Mouse (Mus musculus): Measurements from ENCODE around the gene Plxnc1. TPM values are rescaled to one million over a fixed set of nuclear protein-coding genes. Genes with fewer than 3 reads are reported as not detected.

The Plxnc1 gene
- total RNA-seq, 2 experiments from 2014 or later, result 32.5 to 33.9 TPM

- Histone ChIP-seq H3K27ac (no peak overlapping the region), H3K4me3 (no peak overlapping the region)
- TF ChIP-seq CTCF (conservative IDR thresholded peaks at IDR 0.05), result no peak
- no peak for DNase-seq (ENCODE audit: low spot score in 2 of 2)
Measured at GRCm38 (mm10) chr10:94866995-94867856, 77.4 kb downstream of the Plxnc1 start.

- TF ChIP-seq CTCF (conservative IDR thresholded peaks at IDR 0.05), result no peak
Measured at GRCm38 (mm10) chr10:94865206-94865605, 79.4 kb downstream of the Plxnc1 start.

GRCm38 (mm10) chr10:94864199-94864928 is 80.3 kb downstream of the Plxnc1 start:
- no peak for DNase-seq (ENCODE audit: low spot score in 2 of 2)
- TF ChIP-seq CTCF (conservative IDR thresholded peaks at IDR 0.05), result no peak

More at GRCm38 (mm10) chr10:94865206-94865605, 79.4 kb downstream of the Plxnc1 start:
- Histone ChIP-seq H3K4me3 (no peak overlapping the region), H3K27ac (no peak overlapping the region)
- DNase-seq (ENCODE audit: low spot score in 2 of 2), result no peak

GRCm38 (mm10) chr10:94863251-94863650 is 81.4 kb downstream of the Plxnc1 start:
- no peak for TF ChIP-seq CTCF (conservative IDR thresholded peaks at IDR 0.05)
- Histone ChIP-seq H3K27ac (no peak overlapping the region), H3K4me3 (no peak overlapping the region)
- no peak for DNase-seq (ENCODE audit: low spot score in 2 of 2)

More at GRCm38 (mm10) chr10:94864199-94864928, 80.3 kb downstream of the Plxnc1 start:
- Histone ChIP-seq H3K27ac (no peak overlapping the region), H3K4me3 (no peak overlapping the region)

- H3K27ac ChIP-seq, result no peak overlapping the region
- DNase-seq (ENCODE audit: low spot score in 2 of 2), result no peak
- no peak for TF ChIP-seq CTCF (conservative IDR thresholded peaks at IDR 0.05)
- H3K4me3 ChIP-seq, result no peak overlapping the region
Measured at GRCm38 (mm10) chr10:94860870-94861269, 83.8 kb downstream of the Plxnc1 start.

- TF ChIP-seq CTCF (conservative IDR thresholded peaks at IDR 0.05), result no peak
- no peak for DNase-seq (ENCODE audit: low spot score in 2 of 2)
- no peak overlapping the region for H3K27ac ChIP-seq
Measured at GRCm38 (mm10) chr10:94858277-94859033, 86.2 kb downstream of the Plxnc1 start.

GRCm38 (mm10) chr10:94850565-94850964 is 94.1 kb downstream of the Plxnc1 start:
- no peak for TF ChIP-seq CTCF (conservative IDR thresholded peaks at IDR 0.05)
- H3K27ac ChIP-seq, result no peak overlapping the region
- H3K4me3 ChIP-seq, result no peak overlapping the region
- no peak for DNase-seq (ENCODE audit: low spot score in 2 of 2)

More at GRCm38 (mm10) chr10:94858277-94859033, 86.2 kb downstream of the Plxnc1 start:
- H3K4me3 ChIP-seq, result no peak overlapping the region

GRCm38 (mm10) chr10:94849930-94850329 is 94.7 kb downstream of the Plxnc1 start:
- Histone ChIP-seq H3K27ac (no peak overlapping the region), H3K4me3 (no peak overlapping the region)
- no peak for DNase-seq (ENCODE audit: low spot score in 2 of 2)
- no peak for TF ChIP-seq CTCF (conservative IDR thresholded peaks at IDR 0.05)

GRCm38 (mm10) chr10:94849360-94849759 is 95.3 kb downstream of the Plxnc1 start:
- no peak for TF ChIP-seq CTCF (conservative IDR thresholded peaks at IDR 0.05)
- no peak for DNase-seq (ENCODE audit: low spot score in 2 of 2)

GRCm38 (mm10) chr10:94848344-94848743 is 96.3 kb downstream of the Plxnc1 start:
- Histone ChIP-seq H3K27ac (no peak overlapping the region), H3K4me3 (no peak overlapping the region)
- no peak for TF ChIP-seq CTCF (conservative IDR thresholded peaks at IDR 0.05)
- DNase-seq (ENCODE audit: low spot score in 2 of 2), result no peak

More at GRCm38 (mm10) chr10:94849360-94849759, 95.3 kb downstream of the Plxnc1 start:
- H3K4me3 ChIP-seq, result no peak overlapping the region
- no peak overlapping the region for H3K27ac ChIP-seq

- DNase-seq (ENCODE audit: low spot score in 2 of 2), result no peak
- Histone ChIP-seq H3K4me3 (no peak overlapping the region), H3K27ac (no peak overlapping the region)
- TF ChIP-seq CTCF (conservative IDR thresholded peaks at IDR 0.05), result no peak
Measured at GRCm38 (mm10) chr10:94846501-94847105, 98.0 kb downstream of the Plxnc1 start.

- TF ChIP-seq CTCF (conservative IDR thresholded peaks at IDR 0.05), result no peak
Measured at GRCm38 (mm10) chr10:94844692-94845091, 99.9 kb downstream of the Plxnc1 start.

More at GRCm38 (mm10) chr10:94844692-94845091, 99.9 kb downstream of the Plxnc1 start:
- Histone ChIP-seq H3K27ac (no peak overlapping the region), H3K4me3 (no peak overlapping the region)
- no peak for DNase-seq (ENCODE audit: low spot score in 2 of 2)
